Mouse (Mus musculus): Measurements from ENCODE around the gene Bicdl1.

- TF ChIP-seq CTCF (IDR thresholded peaks at IDR 0.05; ENCODE audit: low read depth) (no peak), EP300 (IDR thresholded peaks at IDR 0.05; ENCODE audit: low read depth) (no peak)
These were observed 61.4 kb downstream of the Bicdl1 start for GRCm38 (mm10) chr5:115669974-115670373.

All from heart, postnatal 0 days (tissue).